Mouse (Mus musculus): ENCODE results near the gene Entr1.

- TF ChIP-seq CTCF (IDR thresholded peaks at IDR 0.05; ENCODE audit: insufficient read depth, low read depth, low read length), result no peak
- no peak for TF ChIP-seq POLR2A (IDR thresholded peaks at IDR 0.05; ENCODE audit: insufficient read depth, low read depth, low read length)
These were observed 13.1 kb upstream of the Entr1 start for GRCm38 (mm10) chr2:26402265-26402664.

Data from olfactory bulb, adult 2 months (tissue).